Mouse (Mus musculus) effector memory CD4-positive, alpha-beta T cell, adult 5 months (primary cell): ENCODE measurements around the gene Col18a1. TPM values are rescaled to one million over a fixed set of nuclear protein-coding genes. Genes with fewer than 3 reads are reported as not detected.

ENCODE experiments used
- polyA plus RNA-seq: library from polyadenylated mRNA; unstranded; fragments of 100-300 nt; shearing (Covaris generic); gene quantifications from one replicate; pipeline ENCODE4 v1.2.1, GENCODE M21; 2017

Col18a1 gene
- polyA plus RNA-seq = 0.20 TPM

GRCm38 (mm10) chr10:77165963-77166717 is at the start of gene Col18a1:
Col18a1 (minus strand) TSS chr10:77166548.

GRCm38 (mm10) chr10:77031768-77032375 is 134.5 kb downstream of the Col18a1 start, which contains the start of gene Slc19a1:
Slc19a1 (plus strand) TSS chr10:77032241.

Other genes with a start within 250 kb of the Col18a1 start
- 9.1 TPM for gene Pcbp3, start 204.7 kb downstream of the Col18a1 start, polyA plus RNA-seq
- gene Slc19a1, start 134.3 kb downstream of the Col18a1 start, polyA plus RNA-seq = 20.2 TPM
- 47.3 TPM for gene Pofut2, start 92.7 kb upstream of the Col18a1 start, polyA plus RNA-seq